Mouse (Mus musculus) heart, postnatal 14 days (tissue): ENCODE results near the gene Nudt15. TPM values are rescaled to one million over a fixed set of nuclear protein-coding genes. Genes with fewer than 3 reads are reported as not detected.
A peak's percentile ranks its signal among the peaks of the same experiment; 100 is the strongest.

Experiments
- DNase-seq, 2 experiments: peaks; one replicate each; pipeline ENCODE4 v3.0.0; 2021 to 2022
- intact Hi-C: fragments of 180-260 bp; cut with DNase I; formaldehyde crosslinking; loops from one replicate; pipeline ENCODE4 v1.15.1; 2025
- total RNA-seq, 2 experiments: library from RNA; stranded (reverse); gene quantifications; 2 replicates each; pipeline ENCODE4 v1.2.3; 2021

Nudt15 gene
- total RNA-seq, 2 experiments from 2014 or later = 7.7 to 9.0 TPM

DNA sequence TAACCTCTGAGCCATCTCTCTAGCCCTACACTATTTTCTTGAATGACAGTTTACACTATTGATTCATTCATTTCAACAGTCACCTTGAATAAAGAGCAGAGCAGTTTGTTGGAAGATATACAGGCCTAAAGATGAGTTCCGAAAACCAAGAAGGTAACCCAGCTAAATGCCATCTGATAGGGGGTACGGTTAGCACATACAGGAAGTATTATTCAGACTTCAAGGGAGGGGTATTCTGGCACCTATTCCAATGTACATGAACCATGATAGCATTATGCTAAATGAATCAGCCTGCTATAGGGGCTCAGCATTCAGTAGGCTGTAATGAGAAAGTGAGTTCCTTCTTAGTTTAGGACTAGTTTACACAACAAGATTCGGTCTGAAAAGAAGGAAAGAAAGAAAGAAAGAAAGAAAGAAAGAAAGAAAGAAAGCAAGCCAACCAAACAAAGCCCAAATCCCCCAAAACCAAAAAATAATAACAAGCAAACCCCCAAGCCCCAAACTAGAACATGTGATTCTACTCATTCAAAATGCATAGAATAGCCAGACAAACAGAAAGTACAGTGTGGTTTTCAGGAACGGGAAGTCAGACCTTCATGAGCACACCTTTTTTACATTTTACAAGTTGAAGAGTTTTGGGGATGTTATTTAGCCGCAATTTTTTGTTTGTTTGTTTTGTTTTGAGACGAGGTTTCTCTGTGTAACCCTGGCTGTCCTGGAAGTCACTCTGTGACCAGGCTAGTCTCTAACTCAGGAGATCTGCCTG, 39.2 kb downstream of the Nudt15 start:
- intact Hi-C loops = loop anchor here (5.0 kb wide), 1 partner anchor 127 kb away; no protein-coding TSS in a partner anchor
- no peak for DNase-seq

DNA sequence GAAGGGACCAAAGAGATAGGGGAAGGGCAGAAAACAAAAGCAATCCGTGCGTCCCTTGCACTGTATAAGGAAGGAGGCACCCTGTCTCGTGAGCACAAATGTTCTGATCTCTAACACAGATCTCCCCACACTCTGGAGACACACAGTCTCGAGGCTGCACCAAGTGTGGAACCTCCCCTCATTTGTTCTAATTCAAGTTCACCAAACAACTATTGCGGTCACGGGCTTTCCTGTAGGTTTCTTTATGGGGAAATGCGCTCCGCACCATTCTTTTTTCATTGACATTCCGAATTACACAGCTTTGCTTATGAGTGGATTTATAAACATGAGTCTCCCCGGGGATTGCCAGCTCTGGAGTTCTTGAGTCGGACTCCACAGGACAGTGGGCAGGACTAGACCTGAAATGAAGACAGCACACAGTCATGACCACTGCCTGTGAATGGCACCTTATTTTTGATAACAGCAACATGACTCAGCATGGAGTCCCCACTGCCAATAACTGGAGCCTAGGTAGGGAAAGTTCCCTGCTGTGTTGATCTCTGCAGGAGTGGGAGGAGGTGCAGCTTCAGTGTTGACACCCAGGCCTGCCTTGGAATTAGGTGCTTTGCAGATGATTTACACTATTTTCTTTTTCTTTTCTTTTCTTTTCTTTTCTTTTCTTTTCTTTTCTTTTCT, 40.2 kb downstream of the Nudt15 start:
- intact Hi-C loops = loop anchor here (5.0 kb wide), 1 partner anchor 126 kb away; no protein-coding TSS in a partner anchor
- DNase-seq = no peak

DNA sequence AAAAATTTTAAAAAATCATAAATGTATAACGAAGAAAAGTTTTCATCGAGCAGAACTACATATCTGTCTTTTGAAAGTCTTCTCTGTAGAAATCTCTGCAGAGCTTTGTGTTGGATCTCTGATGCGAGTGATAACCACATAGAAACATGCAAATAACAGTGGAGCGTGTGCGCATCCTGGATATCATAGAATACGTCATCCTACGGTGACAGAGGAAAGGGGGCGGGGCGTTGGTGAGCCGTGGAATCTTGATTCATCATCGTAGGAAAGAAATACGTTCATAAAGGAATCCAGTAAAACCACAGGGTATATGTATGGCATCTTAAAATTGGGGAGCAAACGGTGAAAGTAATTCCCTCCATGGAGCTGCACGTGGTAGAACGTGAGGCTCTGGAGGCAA, 40.8 kb downstream of the Nudt15 start:
- intact Hi-C loops = loop anchor here (5.0 kb wide), 1 partner anchor 125 kb away; no protein-coding TSS in a partner anchor
- DNase-seq = no peak

DNA sequence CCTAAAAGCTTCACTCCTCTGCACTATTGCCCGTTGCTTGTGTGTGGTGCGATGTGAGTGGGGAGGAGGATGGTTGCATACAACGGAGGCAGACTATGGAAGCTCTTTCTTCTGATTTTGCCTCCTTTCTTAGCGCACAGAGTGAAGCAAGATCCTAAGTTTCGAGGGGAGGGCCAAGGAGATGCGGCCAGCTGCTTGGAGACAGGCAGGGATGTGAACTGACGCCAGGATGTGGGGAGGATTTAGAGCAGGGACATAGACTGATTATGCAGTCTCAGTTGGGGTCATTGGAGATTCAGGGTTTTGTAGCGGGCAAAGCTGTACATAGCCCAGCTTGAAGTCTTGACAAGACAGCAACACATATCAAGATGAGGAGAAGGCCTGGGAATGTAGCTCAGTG, 41.8 kb downstream of the Nudt15 start:
- no peak for DNase-seq
- intact Hi-C loops = loop anchor here (5.0 kb wide), 1 partner anchor 124 kb away; no protein-coding TSS in a partner anchor

DNA sequence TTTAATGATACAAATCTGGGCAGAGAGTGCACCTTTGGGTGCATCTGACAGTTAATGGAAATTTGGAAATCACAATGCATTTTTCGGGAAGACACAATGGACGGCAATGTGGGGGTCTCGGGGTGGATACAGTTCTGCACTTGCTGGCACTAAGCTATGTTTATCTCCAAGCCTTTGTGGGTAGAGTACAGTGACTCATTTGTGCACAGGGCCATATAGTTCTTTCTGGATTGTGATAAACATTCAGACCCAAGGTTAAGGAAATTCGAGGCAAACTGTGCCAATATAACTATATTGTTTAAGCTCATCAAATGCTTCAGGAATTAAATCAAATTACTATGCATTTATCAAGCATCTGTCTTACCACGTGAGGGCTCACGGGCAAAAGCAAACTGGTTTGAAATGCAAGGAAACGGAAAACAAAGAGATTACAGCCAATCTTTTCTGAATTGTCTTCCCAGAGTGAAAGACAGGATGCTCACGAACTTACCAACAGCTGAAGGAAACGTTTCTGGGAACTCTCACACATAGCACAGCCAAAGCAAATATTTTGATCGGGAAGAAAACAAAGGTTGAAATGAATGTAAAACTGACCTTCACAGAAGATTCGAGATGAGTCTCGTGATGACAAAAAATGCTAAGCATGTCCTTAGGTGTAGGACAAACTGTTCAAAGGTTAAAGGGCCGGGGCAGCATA, 44.7 kb downstream of the Nudt15 start:
- no peak for DNase-seq
- intact Hi-C loops = no loop called here

DNA sequence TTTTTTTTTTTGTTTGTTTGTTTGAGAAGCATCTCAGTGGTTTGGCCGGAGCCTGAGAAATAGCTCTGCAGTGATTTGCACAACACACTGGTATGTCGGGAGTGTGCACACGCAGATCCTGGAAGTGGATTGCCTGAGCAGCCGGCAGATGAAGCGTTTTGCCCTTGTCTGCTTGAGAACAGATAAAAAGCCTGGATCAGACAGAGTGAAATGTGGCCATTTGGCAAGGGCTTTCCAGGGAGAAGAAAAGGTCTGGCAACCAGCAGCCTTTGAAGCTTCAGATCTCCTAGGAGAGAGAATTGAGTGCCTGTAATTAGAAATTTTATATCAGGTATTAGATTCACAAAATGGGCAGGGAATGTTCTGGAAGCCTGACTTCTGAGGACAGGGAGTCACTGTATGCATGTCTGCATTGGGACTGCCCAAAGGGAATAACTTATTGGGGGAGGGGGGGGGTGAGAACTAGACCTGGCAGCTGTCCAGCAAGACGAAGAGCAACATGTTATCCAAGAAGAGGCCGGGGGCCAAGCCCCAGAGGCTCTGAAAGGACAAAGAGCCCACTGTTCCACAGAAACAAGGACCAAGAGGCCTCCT, 45.4 kb downstream of the Nudt15 start:
- peak; percentile 39 to 49 for DNase-seq
- intact Hi-C loops = no loop called here

DNA sequence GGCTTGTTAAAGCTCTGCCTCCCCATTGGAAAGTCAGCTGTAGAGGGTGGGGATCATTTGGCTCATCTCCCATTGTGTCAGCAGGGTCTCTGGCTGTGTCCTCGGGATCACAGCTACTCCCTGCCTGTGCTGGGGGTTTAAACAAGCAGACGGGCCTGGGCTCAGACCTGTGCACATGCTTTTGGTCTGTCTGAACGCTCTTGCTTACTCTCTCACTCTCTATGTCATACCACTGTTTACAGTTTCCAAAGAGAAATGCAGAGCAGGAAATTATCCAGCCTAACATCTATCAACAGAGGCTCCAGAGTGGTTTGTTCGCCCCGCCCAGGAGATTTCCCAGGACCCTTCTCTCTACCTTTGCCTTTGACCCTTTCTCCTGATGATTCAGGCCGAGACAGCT, 46.3 kb downstream of the Nudt15 start:
- DNase-seq = no peak
- intact Hi-C loops = no loop called here

DNA sequence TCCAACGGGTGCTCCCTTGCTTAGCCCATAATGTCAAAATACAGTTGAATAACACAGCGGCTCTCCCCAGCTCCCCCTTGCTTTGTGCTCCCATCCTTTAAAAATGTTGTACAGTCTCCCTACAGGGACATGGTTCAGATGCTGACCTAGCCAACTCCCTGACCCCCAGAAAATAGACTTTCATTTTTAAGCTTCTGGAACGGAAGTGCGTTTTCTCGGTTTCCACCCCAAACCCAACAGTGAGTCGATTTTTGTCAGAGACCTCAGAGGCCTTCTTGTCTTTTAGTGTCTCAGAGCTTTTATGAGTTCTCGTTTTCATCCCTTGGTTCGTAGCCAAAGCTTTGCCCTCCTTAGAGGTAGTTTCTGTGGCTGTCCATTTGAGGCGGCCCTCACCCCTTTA, 46.8 kb downstream of the Nudt15 start:
- intact Hi-C loops = no loop called here
- no peak for DNase-seq

DNA sequence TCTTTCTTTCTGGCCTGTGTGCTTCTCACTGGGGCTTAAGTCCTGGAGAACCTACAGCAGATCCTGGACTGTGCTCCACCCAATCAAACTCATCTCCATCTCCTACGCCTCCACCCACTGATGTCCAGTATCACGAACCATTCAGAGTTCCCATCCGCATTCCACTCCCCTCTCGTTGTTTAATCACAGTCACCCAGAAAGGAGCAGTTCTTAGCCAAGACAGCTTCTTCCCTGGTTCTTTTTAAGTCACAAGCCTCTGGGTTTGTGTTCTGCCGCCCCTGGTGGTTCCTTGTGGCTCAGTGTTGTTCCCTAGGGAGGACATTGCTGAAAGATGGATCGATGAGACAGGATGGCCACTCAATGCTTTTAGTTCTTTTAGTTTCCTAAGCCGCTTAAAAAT, 52.3 kb downstream of the Nudt15 start:
- DNase-seq = no peak
- intact Hi-C loops = no loop called here

DNA sequence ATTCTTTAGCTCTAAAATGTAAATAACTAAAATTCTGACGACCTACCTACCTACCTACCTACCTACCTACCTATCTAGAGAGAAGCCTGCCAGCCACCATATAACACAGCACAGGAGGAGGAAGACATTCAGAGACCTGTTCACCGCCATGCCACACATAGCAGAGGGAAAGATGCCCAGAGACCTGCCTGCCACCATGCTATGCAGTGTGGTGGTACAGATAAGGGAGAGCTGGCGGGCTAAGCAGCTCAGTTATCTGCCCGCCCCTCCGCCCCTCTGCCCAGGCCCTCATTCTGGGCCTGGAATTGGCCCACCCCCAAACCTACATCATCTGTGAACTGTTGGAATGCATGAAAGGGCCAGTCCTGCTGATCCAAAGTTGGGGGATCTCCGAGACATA, 53.9 kb downstream of the Nudt15 start:
- intact Hi-C loops = no loop called here
- no peak for DNase-seq

DNA sequence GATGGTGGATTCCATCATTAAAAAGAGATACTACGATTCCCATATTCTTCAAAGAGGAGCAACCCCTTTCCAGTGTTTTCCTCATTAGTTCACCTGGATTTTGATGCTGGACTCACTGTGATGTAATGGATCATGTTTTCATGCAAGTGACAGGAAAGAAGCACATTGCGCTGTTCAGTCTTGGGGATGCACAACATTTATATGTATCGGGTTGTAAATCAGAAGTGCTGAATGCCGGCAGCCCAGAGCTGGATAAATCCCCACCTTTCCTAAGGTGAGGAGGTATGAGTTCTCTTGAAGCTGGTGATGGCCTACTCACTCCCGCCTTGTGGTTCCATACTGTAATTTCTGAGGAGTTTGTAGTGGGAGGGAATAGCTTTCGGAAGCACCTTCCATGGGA, 54.7 kb downstream of the Nudt15 start:
- DNase-seq = no peak
- intact Hi-C loops = no loop called here

DNA sequence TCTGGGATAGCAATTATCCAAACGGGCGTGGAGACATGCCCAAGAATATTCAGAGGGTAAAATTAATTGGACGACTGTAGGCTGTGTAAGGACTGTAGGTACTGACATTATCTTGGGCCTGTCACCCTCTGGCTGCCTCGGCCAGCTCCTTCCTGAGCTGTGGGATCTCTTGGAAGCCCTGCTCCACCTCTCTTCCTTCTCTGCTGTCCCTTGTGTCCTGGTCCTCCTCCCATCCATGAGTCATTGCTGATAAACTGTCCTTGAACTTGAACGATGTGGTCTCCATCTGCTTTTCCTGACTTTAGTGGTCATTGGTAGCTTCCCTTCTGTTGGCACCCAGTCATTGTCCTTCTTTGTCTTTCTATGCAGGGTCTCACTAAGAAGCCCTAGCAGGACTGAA, 61.4 kb downstream of the Nudt15 start:
- intact Hi-C loops = no loop called here
- no peak for DNase-seq

DNA sequence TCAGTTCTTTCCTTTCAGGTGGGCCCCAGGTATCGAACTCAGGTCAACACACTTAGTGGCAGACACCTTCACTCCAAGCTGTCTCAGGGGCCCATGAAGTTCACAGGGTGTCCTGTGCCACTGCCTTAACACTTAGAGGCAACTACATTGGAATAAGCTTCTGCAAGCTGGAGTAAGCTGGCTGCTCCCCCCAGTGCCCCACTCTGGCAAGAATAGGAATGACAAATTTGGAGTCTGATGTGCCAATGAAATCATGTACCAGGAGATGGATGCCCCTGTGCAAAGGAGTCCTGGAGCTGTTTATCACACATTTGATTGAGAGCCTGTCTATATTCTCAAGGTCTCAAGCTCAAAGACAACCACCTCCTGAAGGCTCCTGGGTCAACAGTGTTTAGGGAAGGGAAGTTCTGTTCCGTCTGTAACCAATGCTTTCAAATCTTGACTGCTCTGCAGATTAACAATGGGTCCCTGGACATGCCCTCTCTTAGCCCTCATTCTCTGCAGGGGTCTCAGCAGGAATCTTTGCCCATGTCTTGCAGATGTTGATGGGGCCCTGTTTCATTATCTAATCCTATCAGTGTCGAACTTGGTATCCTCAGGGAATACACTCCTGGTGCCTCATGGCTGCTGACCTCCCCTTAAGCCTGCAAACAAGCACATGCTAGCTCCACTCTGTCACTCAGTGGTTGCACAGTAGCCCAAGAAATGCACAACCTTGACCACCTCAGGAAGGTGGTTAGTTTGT, 63.5 kb downstream of the Nudt15 start:
- intact Hi-C loops = no loop called here
- DNase-seq = no peak

DNA sequence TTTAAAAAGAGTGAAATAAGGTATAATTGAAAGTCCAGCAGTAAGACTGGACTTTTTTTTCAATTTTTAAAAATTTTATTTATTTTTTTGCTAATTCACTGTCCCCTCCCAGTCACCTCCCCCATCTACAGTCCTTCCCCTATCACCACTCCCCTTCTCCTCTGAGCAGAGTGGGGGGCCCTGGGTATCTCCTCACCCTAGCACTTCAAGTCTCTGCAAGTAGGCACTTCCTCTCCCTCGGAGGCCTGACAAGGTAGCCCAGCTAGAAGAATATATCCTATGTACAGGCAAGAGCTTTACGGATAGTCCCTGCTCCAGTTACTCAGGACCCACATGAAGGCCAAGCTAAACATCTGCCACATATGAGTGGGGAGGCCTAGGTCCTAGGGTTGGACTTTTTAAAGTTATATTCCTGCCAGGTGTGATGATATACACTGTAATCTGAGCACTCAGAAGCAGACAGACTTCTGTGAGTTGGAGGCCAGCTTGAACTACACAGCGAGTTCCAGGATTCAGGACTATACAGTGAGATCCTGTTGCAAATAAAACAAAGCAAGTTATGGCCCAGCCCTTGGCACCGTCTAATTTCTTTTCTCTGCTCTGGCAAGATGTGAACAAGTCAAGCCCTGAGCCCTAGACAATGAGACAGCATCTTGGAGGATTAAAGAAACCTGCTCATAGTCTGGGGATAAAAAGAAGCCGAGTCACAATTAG, 64.4 kb downstream of the Nudt15 start:
- intact Hi-C loops = no loop called here
- no peak for DNase-seq

DNA sequence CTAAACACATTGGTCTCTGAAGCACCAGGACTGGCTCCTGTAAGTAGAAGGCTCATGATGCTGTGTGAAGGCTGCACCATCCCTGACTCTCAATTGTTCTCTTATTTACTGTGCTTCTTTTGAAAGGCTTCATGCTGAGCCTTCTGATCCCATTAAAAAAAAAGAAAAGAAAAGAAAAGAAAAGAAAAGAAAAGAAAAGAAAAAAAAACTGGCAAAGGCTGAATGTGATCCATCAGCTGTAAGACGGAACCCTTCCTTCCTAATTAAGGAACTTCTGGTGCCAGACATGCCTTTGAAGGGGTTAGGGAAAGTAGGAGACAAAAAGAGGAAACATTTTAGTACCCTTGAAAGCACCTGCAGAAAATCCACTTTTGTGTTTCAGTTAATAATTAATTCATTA, 68.3 kb downstream of the Nudt15 start:
- no peak for DNase-seq
- intact Hi-C loops = no loop called here

DNA sequence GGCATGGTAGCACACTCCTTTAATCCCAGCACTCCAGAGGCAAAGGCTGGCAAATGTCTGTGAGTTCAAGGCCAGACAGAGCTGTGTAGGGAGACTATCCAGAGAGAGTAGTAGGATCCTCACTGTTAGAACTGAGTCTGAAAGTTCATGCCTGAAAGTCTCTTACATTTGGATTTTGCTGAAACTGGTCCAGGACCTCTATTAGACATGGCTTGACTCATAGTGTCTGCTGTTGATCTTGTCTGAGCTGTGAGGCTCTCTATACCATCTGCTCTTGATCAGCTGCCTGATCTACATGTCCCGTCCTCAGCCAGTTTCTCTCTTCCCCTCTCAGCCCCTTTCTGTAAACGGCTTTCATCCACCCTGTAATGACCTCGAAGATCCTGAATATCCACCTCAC, 69.7 kb downstream of the Nudt15 start:
- no peak for DNase-seq
- intact Hi-C loops = no loop called here

DNA sequence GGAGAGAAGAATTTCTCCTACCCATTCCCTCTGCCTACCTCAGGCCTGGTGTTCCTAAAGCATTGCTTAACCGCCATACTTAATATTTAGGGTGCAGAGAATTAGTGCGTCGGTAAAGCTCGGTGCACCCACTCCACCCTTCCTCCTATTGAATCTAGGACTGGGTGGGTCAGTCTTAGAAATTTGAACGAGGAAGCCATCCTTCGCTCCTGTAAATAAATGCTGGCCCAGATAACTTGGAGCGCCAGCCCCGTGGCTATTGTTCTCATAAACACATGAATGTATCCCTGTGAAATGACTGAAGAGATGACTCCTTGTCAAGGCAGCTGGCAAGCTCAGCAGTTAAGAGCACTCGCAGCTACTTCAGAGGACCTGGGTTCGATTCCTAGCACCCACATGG, 71.0 kb downstream of the Nudt15 start:
- intact Hi-C loops = no loop called here
- DNase-seq = no peak

DNA sequence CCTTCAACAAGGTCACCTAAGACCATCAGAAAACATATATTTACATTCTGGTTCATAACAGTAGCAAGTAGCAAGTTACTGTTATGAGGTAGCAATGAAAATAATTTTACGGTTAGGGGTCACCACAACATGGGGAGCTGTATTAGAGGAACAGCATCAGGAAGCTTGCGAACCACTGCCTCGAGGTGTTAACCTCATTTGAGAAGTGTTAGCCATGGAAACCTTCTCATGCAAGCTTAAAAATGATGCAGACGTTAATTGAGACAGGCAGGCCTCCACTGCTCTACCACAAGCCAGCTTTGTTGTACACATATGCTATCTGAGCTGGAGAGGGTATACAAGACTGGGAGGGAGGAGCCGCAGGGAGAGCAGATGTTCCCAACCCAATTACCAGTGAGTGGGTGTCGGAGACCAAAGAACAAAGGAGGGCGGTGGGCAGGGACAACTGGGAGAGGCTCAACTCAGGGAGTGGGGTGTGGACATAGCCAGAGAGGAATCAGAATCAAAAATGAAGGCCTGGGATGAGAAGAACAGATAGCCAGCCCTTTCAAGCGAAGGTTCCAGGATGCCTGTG, 71.6 kb downstream of the Nudt15 start:
- no peak for DNase-seq
- intact Hi-C loops = no loop called here

DNA sequence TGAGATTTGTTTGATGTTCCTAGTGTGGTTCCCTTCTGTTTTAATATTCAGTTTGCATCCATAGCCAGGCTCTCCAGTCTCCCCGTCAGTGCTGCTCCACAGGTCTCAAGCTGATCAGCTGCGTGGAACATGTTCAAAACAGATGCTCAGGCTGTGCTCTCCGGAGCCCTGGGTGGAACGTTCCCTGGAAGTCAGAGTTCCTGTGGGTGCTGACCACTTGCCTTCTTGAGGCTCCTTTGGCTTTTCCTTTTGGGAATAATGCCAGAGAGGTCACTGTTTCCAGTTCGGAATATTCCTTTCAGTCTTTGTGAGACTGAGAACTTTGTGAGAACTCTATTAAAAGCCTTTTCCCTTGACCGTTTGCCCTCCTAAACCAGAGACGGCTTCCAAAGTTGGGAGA, 72.5 kb downstream of the Nudt15 start:
- peak; percentile 36 to 50 for DNase-seq
- intact Hi-C loops = loop anchor here (2.0 kb wide), 2 partner anchors 91 to 151 kb away; partner anchors contain the start of genes Itm2b and Rb1
